Mouse (Mus musculus) megakaryocyte-erythroid progenitor cell, adult 5-6 weeks (primary cell): ENCODE measurements at regions not wholly inside any gene's neighbourhood (a gene's known extent, or its start where the extent isn't known, plus 50 kb on each side); places are given as distances from the start of the nearest gene placed in this dataset.

ENCODE experiments used
- ATAC-seq: replicated peaks from 2 replicates; pipeline ENCODE4 v1.8.0; 2016; ENCODE audit warnings: mild to moderate bottlenecking, inconsistent platforms; ENCODE audit not compliant: severe bottlenecking, poor library complexity, low FRiP score, low TSS enrichment

DNA sequence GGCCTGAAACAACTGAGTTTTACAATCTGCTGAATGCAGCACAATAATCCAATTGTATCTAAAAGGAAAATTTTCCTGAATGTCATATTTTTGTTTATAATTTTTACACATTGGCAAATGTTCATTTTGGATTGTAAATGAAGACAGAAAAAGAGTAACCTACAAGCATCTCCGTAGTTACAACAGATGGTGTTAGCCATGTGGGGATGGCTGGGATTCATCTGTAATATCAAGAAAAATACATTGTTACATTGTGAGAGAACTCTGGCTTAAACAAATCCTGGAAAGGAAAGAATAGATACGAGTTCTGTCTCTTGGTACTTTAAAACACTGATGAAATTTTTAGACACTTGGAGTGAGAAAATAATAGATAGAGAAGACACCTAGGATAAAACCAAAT lies 1106.0 kb downstream of the Grm8 start:
- ATAC-seq = no peak

DNA sequence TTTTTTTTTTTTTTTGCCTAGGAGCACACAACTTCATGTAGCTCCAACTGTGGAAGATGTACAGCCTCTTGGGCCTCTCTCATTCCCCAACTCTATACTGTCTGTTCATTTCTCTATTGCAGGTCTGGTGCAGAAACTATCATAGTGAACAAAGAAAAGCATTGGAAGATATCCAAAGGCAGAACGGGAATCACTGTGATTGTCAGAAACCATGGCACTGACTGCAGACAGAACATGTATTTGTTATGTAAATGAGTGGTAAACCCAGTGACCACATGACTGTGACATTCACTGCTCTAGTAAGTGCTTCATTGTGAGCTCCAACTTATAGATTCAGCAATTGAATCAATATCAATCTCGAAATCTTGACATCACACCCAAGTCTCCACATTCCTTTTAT lies 1106.6 kb downstream of the Grm8 start:
- no peak for ATAC-seq

DNA sequence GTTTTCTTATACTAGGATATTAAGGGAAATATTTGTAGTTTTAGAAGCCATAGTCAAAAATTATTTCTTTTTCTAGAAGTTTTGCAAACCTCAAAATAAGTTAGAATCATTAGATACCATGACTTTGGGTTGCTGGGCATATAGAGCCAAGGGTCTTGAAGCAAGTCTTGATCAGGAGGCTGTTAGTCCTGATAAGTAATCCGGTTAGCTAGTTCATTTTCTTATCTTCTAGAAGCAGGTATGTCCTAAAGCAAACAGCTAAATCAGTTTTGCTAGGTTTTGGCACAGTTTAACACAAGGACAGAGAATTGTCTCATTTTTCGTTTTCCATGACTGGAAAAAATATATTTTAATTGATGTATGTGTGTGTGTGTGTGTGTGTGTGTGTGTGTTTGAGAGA lies 1113.3 kb downstream of the Grm8 start:
- ATAC-seq = no peak

DNA sequence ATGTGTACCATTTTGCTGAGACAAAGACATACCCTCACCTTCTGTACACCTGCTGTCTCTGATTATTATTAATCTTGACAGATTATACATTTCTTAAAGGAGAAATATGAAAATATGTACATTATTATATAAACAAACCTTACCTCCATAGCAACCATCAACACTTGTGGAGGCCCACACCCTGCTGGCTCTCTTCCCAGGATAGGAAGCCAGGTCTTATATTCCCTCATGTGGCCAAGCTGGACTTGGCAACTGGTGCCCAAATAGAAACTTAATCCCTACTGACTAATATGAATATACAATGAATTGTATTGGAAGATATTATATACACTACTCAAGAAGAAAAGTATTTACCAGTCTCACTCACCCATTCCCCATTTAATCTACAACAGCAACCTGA lies 1120.5 kb downstream of the Grm8 start:
- no peak for ATAC-seq

DNA sequence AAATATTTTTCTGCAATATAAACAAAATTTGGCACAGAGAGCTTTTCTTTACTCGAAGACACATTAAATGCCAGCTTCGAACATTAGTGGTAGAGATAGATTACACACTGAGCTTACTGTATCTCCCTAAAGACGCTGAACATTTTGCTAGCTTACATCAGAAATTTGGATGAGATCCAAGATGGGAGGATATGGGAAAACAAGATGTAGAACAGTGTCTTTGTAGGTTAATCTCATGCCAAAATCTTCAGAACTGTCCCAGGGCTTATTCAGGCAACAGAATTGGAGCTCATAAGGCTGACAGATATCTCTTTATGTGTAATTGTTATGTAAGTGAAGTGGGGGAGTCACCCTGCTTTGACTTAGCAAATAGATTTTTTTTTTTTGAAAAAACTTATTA lies 1158.4 kb downstream of the Grm8 start:
- 0 out of 2 replicates have a peak, but pooled peaks have one; percentile 52 for ATAC-seq

DNA sequence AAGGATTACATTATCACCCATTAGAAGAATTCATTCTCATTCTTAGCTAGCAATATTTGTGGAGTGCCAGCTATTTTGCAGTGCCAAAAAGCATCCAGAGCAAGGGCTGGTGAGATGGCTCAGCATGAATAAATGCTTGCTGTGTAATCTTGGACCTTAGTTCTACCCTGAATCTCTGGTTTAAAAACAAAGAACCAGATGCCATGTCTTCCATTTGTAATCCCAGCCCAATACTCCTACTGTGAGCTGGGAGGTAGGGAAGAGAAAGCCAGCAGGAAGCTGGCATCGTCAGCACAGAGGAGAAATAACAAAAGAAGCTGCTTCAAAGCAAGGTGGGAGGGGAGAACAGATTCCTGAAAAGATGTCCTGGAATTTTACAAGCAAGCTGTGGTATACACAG lies 1140.1 kb upstream of the Pot1a start:
- no peak for ATAC-seq
